Mouse (Mus musculus) heart, adult 2 months (tissue): ENCODE measurements around the gene Ap1g2. TPM values are rescaled to one million over a fixed set of nuclear protein-coding genes. Genes with fewer than 3 reads are reported as not detected.

Experiments
- DNase-seq, 2 experiments: peaks; one replicate each; pipeline ENCODE4 v3.0.0; 2021
- H3K27ac ChIP-seq: fragments of 200-600 bp; 2 replicates; pipeline ENCODE4 v1.8.1; 2022
- H3K27me3 ChIP-seq: fragments of 200-500 bp; 2 replicates; pipeline ENCODE4 v1.6.1; 2012; ENCODE audit warnings: mild to moderate bottlenecking, low read length, inconsistent platforms, mixed read lengths; ENCODE audit not compliant: control insufficient read depth, insufficient read depth
- H3K36me3 ChIP-seq: fragments of 200-500 bp; 2 replicates; pipeline ENCODE4 v1.6.1; 2012; ENCODE audit warnings: low read length, inconsistent platforms; ENCODE audit not compliant: control insufficient read depth, insufficient read depth
- H3K4me1 ChIP-seq: fragments of 200-500 bp; 2 replicates; pipeline ENCODE4 v1.6.1; 2011; ENCODE audit warnings: low read length; ENCODE audit not compliant: control insufficient read depth, insufficient read depth
- H3K4me3 ChIP-seq: fragments of 200-600 bp; 2 replicates; pipeline ENCODE4 v1.8.1; 2022
- H3K79me2 ChIP-seq: fragments of 200-500 bp; replicated peaks from 2 replicates; pipeline ENCODE4 v1.6.1; 2012; ENCODE audit warnings: mild to moderate bottlenecking, inconsistent platforms, low read length, moderate library complexity, mixed read lengths; ENCODE audit not compliant: control insufficient read depth, insufficient read depth
- H3K9ac ChIP-seq: fragments of 200-500 bp; 2 replicates; pipeline ENCODE4 v1.6.1; 2012; ENCODE audit warnings: low read depth, mild to moderate bottlenecking, control low read depth, inconsistent platforms, low read length, mixed read lengths
- CTCF ChIP-seq: fragments of 200-600 bp; IDR thresholded peaks from 2 replicates; pipeline ENCODE4 v1.8.1; 2022; ENCODE audit warnings: antibody characterized with exemption, mild to moderate bottlenecking, moderate library complexity
- EP300 ChIP-seq: fragments of 200-500 bp; IDR thresholded peaks from 2 replicates; pipeline ENCODE4 v1.6.1; 2011; ENCODE audit warnings: low read depth, low read length, control low read depth; ENCODE audit not compliant: insufficient read depth
- POLR2A ChIP-seq: fragments of 200-500 bp; IDR thresholded peaks from 2 replicates; pipeline ENCODE4 v1.6.1; 2011; ENCODE audit warnings: mild to moderate bottlenecking, low read depth, low read length, control low read depth; ENCODE audit not compliant: insufficient read depth
- WGBS: fragments of 180-500 bp; shearing (Covaris S2); methylation state at CpG from one replicate; pipeline ENCODE4 v1.1.7; 2018; 5-methylcytosine and 5-hydroxymethylcytosine counted together
- intact Hi-C: fragments of 180-260 bp; cut with DNase I; formaldehyde crosslinking; loops from one replicate; pipeline ENCODE4 v1.15.1; 2025
- polyA plus RNA-seq: library from polyadenylated mRNA; depleted of rRNA; stranded (reverse); fragments of >200 nt; gene quantifications from 2 replicates; pipeline ENCODE4 v1.2.3, GENCODE M21; 2012
- total RNA-seq, 2 experiments: library from RNA; stranded (reverse); gene quantifications; 2 replicates each; pipeline ENCODE4 v1.2.3; 2021

Ap1g2 gene
- total and polyA plus RNA-seq, 3 experiments, result 5.3 to 10.2 (median 5.6) TPM

DNA sequence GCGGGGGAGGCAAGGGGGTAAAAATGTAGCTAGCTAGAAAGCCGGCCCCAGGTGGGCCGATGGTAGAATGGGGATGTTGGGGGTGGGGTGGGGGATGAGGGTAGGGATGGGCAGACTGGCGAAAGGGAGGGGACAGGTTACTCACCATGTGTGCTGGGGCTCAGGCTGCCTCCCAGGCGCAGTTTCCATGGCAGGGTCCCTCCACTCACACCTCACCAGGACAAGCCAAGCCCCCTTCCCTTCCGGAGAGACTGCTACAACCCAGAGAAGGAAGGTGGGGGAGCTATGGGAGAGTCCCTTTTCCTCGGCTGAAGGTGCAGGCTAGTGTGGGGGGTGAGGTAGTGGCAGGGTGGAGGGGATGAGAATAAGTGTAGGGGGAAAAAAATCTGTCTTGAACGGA, 9.5 kb upstream of the Ap1g2 start:
- no peaks in the 10 kb centered on the region for H3K79me2 ChIP-seq
- no peak for DNase-seq
- no peak overlapping the region for H3K9ac ChIP-seq
- no peaks in the 10 kb centered on the region for H3K36me3 ChIP-seq
- H3K27me3 ChIP-seq, result peaks cover 24% of the 10 kb centered on the region
- H3K4me1 ChIP-seq, result peaks cover 4% of the 10 kb centered on the region
- 5% methylated on average over 8 of the region's 8 CpGs for WGBS
- TF ChIP-seq CTCF (no peak), POLR2A (no peak), EP300 (no peak)
- intact Hi-C loops, result no loop called here
- H3K27ac ChIP-seq, result no peak overlapping the region
- H3K4me3 ChIP-seq, result no peak overlapping the region

GRCm38 (mm10) chr14:55114759-55115701, 8.6 kb upstream of the Ap1g2 start:
- no peaks in the 10 kb centered on the region for H3K79me2 ChIP-seq
- no peak for TF ChIP-seq EP300
- TF ChIP-seq CTCF, result peak; percentile 27; the same call in 1 of the 2 replicates
- no peak overlapping the region for H3K27ac ChIP-seq
- DNase-seq, result peak; percentile 58 to 65
- peak overlapping the region; percentile 83 for H3K9ac ChIP-seq
- H3K4me3 ChIP-seq, result peak overlapping the region; percentile 52
- H3K27me3 ChIP-seq, result peaks cover 24% of the 10 kb centered on the region
- 1% methylated on average over 73 of the region's 78 CpGs for WGBS
- peaks cover 4% of the 10 kb centered on the region for H3K4me1 ChIP-seq
- no peaks in the 10 kb centered on the region for H3K36me3 ChIP-seq
- intact Hi-C loops, result no loop called here

GRCm38 (mm10) chr14:55113975-55114645, 7.7 kb upstream of the Ap1g2 start:
- Histone ChIP-seq H3K4me1 (peaks cover 4% of the 10 kb centered on the region), H3K4me3 (no peak overlapping the region), H3K27me3 (peaks cover 24% of the 10 kb centered on the region), H3K36me3 (no peaks in the 10 kb centered on the region), H3K9ac (no peak overlapping the region), H3K79me2 (no peaks in the 10 kb centered on the region), H3K27ac (no peak overlapping the region)
- no peak for TF ChIP-seq POLR2A
- TF ChIP-seq CTCF, result peak; percentile 67
- no peak for TF ChIP-seq EP300
- intact Hi-C loops, result no loop called here
- 8% methylated on average over 26 of the region's 26 CpGs for WGBS
- DNase-seq, result peak in 1 of 2 experiments; percentile 23

GRCm38 (mm10) chr14:55113351-55113974, 7.1 kb upstream of the Ap1g2 start:
- DNase-seq, result no peak
- H3K4me3 ChIP-seq, result no peak overlapping the region
- H3K27me3 ChIP-seq, result peaks cover 24% of the 10 kb centered on the region
- H3K27ac ChIP-seq, result no peak overlapping the region
- 61% methylated on average over 51 of the region's 51 CpGs for WGBS
- intact Hi-C loops, result no loop called here
- H3K36me3 ChIP-seq, result no peaks in the 10 kb centered on the region
- TF ChIP-seq POLR2A, result no peak
- TF ChIP-seq CTCF, result no peak
- TF ChIP-seq EP300, result no peak
- H3K79me2 ChIP-seq, result no peaks in the 10 kb centered on the region
- peaks cover 4% of the 10 kb centered on the region for H3K4me1 ChIP-seq
- no peak overlapping the region for H3K9ac ChIP-seq

DNA sequence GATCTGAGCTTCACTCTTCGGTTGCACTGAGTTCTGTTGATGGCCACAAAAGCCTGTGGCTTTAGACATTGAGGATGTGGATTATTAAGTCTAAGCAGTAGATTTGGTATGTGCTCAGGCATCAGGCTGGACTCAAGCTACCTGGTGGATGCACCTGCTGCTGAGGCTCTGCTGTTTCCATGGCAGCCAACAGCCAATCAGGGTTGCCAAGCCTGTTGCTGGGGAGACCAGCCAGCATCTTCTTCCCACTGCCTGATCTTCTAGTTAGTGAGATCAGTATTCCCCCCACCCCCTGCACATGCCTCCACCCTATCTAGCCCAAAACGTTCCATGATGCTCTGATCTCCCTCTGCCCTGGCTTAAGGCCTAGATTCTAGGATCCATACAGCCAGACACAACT, 5.3 kb upstream of the Ap1g2 start:
- peaks cover 24% of the 10 kb centered on the region for H3K27me3 ChIP-seq
- no peak overlapping the region for H3K9ac ChIP-seq
- TF ChIP-seq CTCF (no peak), EP300 (no peak), POLR2A (no peak)
- H3K36me3 ChIP-seq, result no peaks in the 10 kb centered on the region
- no peak overlapping the region for H3K4me3 ChIP-seq
- intact Hi-C loops, result no loop called here
- H3K4me1 ChIP-seq, result peaks cover 4% of the 10 kb centered on the region
- no peak for DNase-seq
- no peaks in the 10 kb centered on the region for H3K79me2 ChIP-seq
- no peak overlapping the region for H3K27ac ChIP-seq
- 70% methylated on average over 2 of the region's 2 CpGs for WGBS
